Mouse (Mus musculus) E14TG2a.4 (cell line): ENCODE measurements around the gene Ube2e1.

Experiments
- CTCF ChIP-seq: conservative IDR thresholded peaks from 2 replicates; pipeline ENCODE4 v1.5.1; 2014; ENCODE audit warnings: low read length
- NANOG ChIP-seq: IDR thresholded peaks from 2 replicates; pipeline ENCODE4 v1.6.1; 2014; ENCODE audit warnings: borderline replicate concordance, low read length, mixed read lengths
- POU5F1 ChIP-seq: IDR thresholded peaks from 2 replicates; pipeline ENCODE4 v1.6.1; 2014; ENCODE audit warnings: low read length, borderline replicate concordance

GRCm38 (mm10) chr14:18369031-18369430, 37.4 kb upstream of the Ube2e1 start:
- TF ChIP-seq CTCF (no peak), POU5F1 (no peak), NANOG (no peak)
